13 mouse cellular contexts compared by ENCODE assay signal in genomic region chr12:56258401-56259050, GRCm38 (mm10).
DNase-seq lines count a peak whose midpoint lies in the region; ATAC-seq and TF ChIP-seq lines count a peak whose summit lies in the region.
"Had no signal": no experiment of that assay in that cellular context is flagged by ENCODE, and none has a peak within 500 bp of the region (broad histone marks: within the 10 kb centered on the region; RNA-seq: fewer than 3 reads in every experiment).

No protein-coding gene starts in this region.

- DNase-seq in frontal cortex, postnatal 25 days (ENCODE audit: low spot score in 2 of 2) = no peak
- peak; percentile 20 to 65 for DNase-seq in layer of hippocampus, adult 18-20 months (ENCODE audit: low spot score in 2 of 2)
- no peak for DNase-seq in cerebellum, adult 18-20 months
- DNase-seq in cerebellum, adult 2 months = no peak
- no peak for DNase-seq in heart, postnatal 10 days
- DNase-seq: gastrocnemius, adult 2 months; kidney, adult 2 months had no signal

- TF ChIP-seq CTCF in cerebellum, adult 2 months (IDR thresholded peaks at IDR 0.05; ENCODE audit: borderline replicate concordance, insufficient read depth, low read depth, low read length) = no peak

- whole genome bisulfite sequencing in forebrain, embryonic 12.5 days = 39% methylated on average over 14 of the region's 14 CpGs
- 23% methylated on average over 14 of the region's 14 CpGs for WGBS in midbrain, embryonic 16.5 days
- WGBS in cerebellum, adult 2 months = 44% methylated on average over 14 of the region's 14 CpGs

- peak overlapping the region; percentile 30 for H3K4me2 ChIP-seq in forebrain, embryonic 12.5 days
- peak overlapping the region; percentile 19 for H3K4me2 ChIP-seq in midbrain, embryonic 16.5 days (ENCODE audit: low read length)
- H3K4me2 ChIP-seq: embryonic facial prominence, embryonic 13.5 days; liver, embryonic 15.5 days had no signal

- no peak for TF ChIP-seq POLR2A in cerebellum, adult 2 months (IDR thresholded peaks at IDR 0.05; ENCODE audit: borderline replicate concordance, insufficient read depth, low read length)

- peaks cover 14% of the 10 kb centered on the region for H3K4me1 ChIP-seq in forebrain, embryonic 12.5 days
- H3K4me1 ChIP-seq in midbrain, embryonic 16.5 days (ENCODE audit: control insufficient read depth, insufficient read depth, low read length) = peaks cover 12% of the 10 kb centered on the region
- H3K4me1 ChIP-seq in cerebellum, adult 2 months (ENCODE audit: control insufficient read depth, insufficient read depth, low read length) = no peaks in the 10 kb centered on the region
- H3K4me1 ChIP-seq: embryonic facial prominence, embryonic 13.5 days; liver, embryonic 15.5 days had no signal

- H3K36me3 ChIP-seq in forebrain, embryonic 12.5 days (replicated peaks) = no peaks in the 10 kb centered on the region
- no peaks in the 10 kb centered on the region for H3K36me3 ChIP-seq in midbrain, embryonic 16.5 days (ENCODE audit: control insufficient read depth, insufficient read depth, low read length)
- H3K36me3 ChIP-seq: embryonic facial prominence, embryonic 13.5 days; G1E; liver, embryonic 15.5 days had no signal

- H3K9ac ChIP-seq in forebrain, embryonic 12.5 days = no peak overlapping the region
- H3K9ac ChIP-seq in midbrain, embryonic 16.5 days (ENCODE audit: low read depth, low read length) = no peak overlapping the region
- H3K9ac ChIP-seq: embryonic facial prominence, embryonic 13.5 days; liver, embryonic 15.5 days had no signal

- peaks cover 5% of the 10 kb centered on the region; the same call in 1 of the 2 replicates for H3K27me3 ChIP-seq in forebrain, embryonic 12.5 days
- H3K27me3 ChIP-seq in midbrain, embryonic 16.5 days (ENCODE audit: control insufficient read depth, insufficient read depth, low read depth, low read length) = no peaks in the 10 kb centered on the region
- no peaks in the 10 kb centered on the region for H3K27me3 ChIP-seq in cerebellum, adult 2 months (ENCODE audit: control insufficient read depth, insufficient read depth, low read length)
- H3K27me3 ChIP-seq: embryonic facial prominence, embryonic 13.5 days; liver, embryonic 15.5 days had no signal

- peak; percentile 50 for ATAC-seq in frontal cortex, adult (ENCODE audit: low TSS enrichment)
- peak; percentile 84 for ATAC-seq in forebrain, embryonic 12.5 days (ENCODE audit: low FRiP score)
- peak; percentile 77 for ATAC-seq in midbrain, embryonic 16.5 days

- 0 out of 2 replicates have a peak overlapping the region, but pooled peaks have one; percentile 61 for H3K27ac ChIP-seq in forebrain, embryonic 12.5 days
- H3K27ac ChIP-seq in midbrain, embryonic 16.5 days (ENCODE audit: low read length) = peak overlapping the region; percentile 44
- H3K27ac ChIP-seq in cerebellum, adult 2 months (ENCODE audit: insufficient read depth, low read length) = no peak overlapping the region
- H3K27ac ChIP-seq: embryonic facial prominence, embryonic 13.5 days; gastrocnemius, adult 2 months; liver, embryonic 15.5 days had no signal

- H3K4me3 ChIP-seq in forebrain, embryonic 12.5 days (replicated peaks) = no peak overlapping the region
- H3K4me3 ChIP-seq in midbrain, embryonic 16.5 days (ENCODE audit: low read depth, low read length) = no peak overlapping the region
- H3K4me3 ChIP-seq in cerebellum, adult 2 months (replicated peaks; ENCODE audit: insufficient read depth, low read depth, low read length) = no peak overlapping the region
- H3K4me3 ChIP-seq: embryonic facial prominence, embryonic 13.5 days; gastrocnemius, adult 2 months; liver, embryonic 15.5 days had no signal

- intact Hi-C loops in heart, postnatal 10 days (cut with DNase I) = no loop called here

- no peaks in the 10 kb centered on the region for H3K9me3 ChIP-seq in forebrain, embryonic 12.5 days
- no peaks in the 10 kb centered on the region for H3K9me3 ChIP-seq in midbrain, embryonic 16.5 days (replicated peaks; ENCODE audit: control insufficient read depth, low read length, poor library complexity, severe bottlenecking)
- H3K9me3 ChIP-seq: embryonic facial prominence, embryonic 13.5 days; G1E; liver, embryonic 15.5 days had no signal

Comparison
In these comparisons a context has a peak if more than half of its experiments do, and no peak if none do; other contexts are left out.
1. DNase-seq: peak in layer of hippocampus, adult 18-20 months (2 of 2); none in frontal cortex, postnatal 25 days (0 of 2), cerebellum, adult 18-20 months (0 of 2), cerebellum, adult 2 months (0 of 2) and heart, postnatal 10 days (0 of 2).
2. Peak in every context shown above with its lines, with median percentiles within 50 percentile points of each other: ATAC-seq.